Mouse (Mus musculus): ENCODE data around the gene 2310030G06Rik. TPM values are rescaled to one million over a fixed set of nuclear protein-coding genes. Genes with fewer than 3 reads are reported as not detected.
A peak's percentile ranks its signal among the peaks of the same experiment; 100 is the strongest.

Gene 2310030G06Rik
- total RNA-seq, 1 experiment from 2014 or later, result 6.0 TPM

DNA sequence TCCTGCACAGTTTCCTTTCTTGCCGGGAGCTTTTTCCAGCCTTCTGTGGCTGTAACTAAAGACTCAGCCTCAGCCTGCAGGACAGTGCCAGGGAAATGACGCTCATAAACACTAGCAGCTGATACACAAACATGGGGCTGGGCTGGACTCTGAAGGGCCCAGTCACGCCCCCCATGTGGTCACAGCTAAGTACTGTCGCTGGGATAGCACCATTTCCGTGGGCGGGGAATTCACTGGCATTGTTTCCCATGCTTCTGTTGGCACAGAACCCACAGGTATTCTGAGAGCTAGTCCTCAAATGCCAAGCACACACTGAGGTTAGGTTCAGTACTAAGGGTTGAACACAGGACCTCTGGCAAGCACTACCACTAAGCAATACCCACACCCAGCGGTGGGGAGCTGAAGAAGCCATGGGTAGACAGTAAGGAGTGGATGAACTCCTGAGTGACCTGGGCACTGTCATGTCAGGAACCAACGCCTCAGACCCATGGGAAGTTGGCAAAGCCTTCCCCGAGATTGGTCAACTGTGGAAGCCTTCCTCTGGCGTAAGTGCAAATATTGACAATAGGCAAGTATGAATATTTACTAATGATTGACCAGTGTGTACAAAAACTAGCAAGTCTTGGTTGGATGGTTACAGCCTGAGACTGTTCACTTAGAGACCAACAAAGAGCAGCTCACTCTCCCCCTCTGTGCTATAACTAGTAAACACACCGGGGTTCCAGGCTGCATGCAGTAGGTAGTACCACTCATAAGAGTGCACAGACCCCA is 45.2 kb downstream of the 2310030G06Rik start:
- no peak for DNase-seq

DNA sequence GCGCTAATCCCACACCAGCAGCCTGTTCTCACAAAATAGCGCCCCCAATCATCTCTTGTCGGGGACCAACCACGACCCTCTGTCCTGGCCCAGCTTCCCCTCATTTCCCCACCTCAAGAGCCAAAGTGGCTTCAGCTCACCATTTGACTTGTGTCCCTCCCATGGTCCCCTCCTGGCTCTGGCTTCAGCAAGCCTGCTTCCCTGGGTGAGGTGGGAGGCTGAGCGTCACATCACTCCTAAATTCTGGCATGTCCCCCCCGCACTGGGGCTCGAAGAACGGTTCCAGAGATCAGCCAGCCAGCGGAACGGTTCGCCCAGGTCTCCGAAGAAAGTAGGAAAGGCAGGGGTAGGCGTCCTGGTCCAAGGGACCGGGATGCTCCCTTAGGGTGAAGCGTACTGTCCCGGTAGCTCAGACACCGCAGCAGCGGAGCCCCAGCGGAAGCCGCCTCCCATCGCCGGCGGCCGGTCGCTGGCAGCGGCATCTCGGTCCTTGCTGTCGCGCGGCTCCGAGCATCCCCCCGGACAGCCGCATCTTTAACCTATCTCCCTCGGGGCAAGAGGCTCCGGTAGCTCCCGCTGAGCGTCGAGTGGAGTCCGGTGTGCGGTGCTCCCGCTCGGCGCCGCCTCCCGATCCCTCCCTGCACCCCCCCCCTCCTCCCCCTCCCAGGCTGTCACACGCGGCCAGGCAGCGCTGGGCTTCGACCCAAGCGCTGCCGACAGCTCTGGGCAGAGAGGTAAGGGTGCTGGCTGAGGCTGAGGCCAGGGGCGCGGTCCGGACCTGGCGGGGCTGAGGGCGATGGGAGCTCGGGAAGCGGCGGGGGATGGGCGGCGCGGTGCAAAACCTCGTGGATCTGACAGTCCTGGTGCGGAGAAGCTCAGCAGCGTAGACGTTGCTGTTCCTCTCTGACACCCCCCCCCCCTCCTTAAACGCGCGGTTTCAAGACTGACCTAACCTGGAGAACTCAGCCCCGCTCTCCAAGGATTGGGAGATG is 47.6 kb downstream of the 2310030G06Rik start:
- DNase-seq, result peak; percentile 37

DNA sequence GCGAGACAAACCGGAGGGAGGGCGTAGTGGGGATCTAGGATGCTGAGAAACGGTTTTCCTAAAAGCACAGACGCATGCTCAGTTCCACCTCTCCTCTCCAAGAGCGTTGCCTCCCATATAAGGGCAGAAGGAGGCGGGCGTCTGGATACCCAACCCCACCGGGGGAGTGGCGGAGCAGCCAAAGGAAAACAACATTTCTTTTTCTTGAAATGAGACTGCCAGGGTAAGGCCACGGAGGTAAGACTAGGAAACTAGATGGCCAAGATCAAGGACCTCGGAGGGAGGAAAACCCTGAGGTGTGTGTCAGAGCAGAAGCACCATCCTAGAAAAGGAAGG is 48.7 kb downstream of the 2310030G06Rik start:
- peak; percentile 72 for DNase-seq

DNA sequence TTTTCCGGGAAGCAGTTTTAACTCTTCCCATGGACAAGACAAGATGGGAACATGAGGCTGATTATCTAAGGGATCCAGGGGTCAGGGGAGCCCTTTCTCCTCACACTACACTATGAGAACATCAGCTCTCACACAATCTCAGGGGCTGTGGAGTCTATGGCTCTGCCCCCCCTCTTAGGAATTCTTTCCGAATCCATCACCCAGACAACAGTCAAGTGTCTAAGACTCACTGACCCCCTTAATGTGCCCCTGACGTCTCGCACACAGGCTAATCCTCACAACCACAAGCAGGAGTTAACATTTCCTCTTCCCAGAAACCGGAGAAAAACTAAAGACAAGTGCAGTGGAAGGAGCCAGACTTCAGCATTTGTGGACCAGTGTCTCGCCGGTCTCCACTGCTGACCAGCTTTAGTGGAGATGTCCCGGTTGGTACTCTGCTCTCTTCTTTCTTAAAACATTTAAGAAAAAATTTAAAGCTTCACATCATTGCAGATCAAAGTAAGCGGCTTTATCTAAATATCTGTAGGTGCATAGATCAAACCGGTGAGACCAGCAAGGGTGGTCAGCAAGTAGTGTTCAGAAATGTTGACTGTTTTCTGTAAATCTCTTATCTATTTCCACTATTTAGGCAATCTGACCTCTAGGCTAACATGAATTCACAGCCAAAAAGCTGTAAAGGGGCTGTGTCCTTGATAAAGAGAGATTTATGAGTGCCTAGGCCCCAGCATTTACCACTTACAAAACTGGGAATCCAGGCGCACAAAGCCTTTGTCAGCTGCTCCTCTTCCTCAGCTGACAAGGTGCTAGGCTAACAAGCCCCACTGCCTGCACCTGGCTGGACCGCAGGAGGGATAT is 49.3 kb downstream of the 2310030G06Rik start:
- no peak for DNase-seq

DNA sequence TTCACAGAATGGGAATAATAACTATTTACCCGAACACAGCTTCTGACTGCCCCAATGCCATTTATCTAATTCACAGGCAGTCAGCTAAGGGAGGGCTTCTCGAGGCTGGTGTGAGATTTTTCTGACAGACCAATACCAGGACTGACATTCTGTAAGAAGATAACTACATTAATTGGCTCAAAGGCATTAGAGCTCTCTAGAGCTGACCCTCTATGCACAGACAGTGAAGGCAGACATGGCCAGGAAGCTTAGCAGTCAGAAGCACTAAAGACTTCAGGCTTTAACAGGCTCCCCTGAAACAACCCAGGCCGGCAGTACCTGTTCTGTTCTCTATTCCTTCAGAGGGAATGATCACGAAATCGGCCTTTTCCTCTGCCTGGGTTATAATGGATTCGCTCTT is 51.2 kb downstream of the 2310030G06Rik start:
- no peak for DNase-seq

DNA sequence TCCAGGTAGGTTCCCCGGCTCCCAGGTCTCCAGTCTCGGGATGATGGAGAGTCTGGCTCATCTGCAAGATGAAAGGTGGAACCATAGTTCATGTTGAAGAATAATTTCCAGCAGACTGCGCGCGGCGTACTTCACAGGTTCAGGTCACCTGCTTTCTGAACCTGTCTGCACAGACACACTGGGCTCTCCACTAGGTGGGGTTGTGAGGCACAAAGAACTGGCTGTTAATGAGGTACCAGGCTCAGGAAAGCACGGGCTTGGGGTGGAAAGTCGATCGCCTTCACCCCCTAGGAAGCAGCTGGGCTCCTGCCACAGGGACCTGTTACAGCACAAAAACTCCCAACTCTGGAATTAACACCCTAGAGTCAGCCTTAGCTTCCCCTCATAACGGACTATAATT is 52.7 kb downstream of the 2310030G06Rik start:
- DNase-seq, result peak; percentile 8

DNA sequence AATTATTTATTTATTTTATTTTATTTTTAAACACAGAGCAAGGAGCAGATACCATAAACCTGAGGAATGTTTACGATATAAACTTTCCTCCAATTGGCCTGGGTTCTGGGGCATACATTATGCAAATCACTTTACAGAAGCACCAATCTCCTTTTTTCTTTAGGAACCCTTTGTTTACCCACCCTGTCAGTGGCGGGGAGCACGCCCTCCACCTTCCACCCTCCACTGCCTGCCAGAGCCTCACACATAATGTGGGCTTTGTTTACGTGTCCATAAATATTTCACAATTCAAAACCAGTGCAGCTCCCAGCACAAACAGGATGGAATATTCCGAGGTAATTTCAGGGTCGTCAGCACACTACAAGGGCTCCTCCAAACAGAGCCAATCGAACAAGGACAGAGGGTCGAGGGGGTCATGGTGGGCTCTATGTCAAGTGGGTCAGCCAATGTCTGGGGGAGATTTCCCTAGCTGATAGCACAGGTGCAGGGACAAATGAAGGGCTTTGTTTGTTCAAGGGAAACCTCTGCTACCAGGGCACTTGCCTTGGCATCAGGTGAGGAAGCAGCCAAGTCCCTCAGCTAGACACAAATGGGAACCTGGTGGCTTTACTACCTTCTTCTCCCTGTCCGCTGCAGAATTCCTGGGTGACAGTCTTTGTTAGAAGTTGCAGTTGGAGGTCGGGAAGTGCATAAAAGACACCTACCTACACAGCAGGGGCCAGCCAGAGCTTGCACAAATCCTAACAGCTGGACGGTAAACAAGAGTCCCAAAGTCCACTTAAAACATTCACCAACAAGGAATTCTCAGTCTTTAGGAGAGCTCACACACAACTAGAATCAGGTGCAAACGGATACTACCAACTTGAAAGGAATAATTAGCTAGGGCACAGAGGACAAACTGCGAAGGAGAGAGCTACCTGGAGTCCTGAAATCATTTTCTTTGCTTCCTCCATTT is 53.4 kb downstream of the 2310030G06Rik start:
- no peak for DNase-seq

Other genes starting within 250 kb of the 2310030G06Rik start
- gene Pts, start 217.8 kb downstream of the 2310030G06Rik start, total RNA-seq (2021), result 68.9 and 81.6 TPM in 2 replicates
- 3.4 and 5.1 TPM in 2 replicates for gene Il18, start 191.7 kb downstream of the 2310030G06Rik start, total RNA-seq (2021)
- gene Bco2, start 191.4 kb downstream of the 2310030G06Rik start, total RNA-seq (2021), result 4.5 and 4.8 TPM in 2 replicates
- gene Tex12, start 185.2 kb downstream of the 2310030G06Rik start, total RNA-seq (2021), result not detected in 2 replicates
- gene Sdhd, start 142.7 kb downstream of the 2310030G06Rik start, total RNA-seq (2021), result 234 and 247 TPM in 2 replicates
- 189 and 190 TPM in 2 replicates for gene Timm8b, start 142.6 kb downstream of the 2310030G06Rik start, total RNA-seq (2021)
- gene Pih1d2, start 129.2 kb downstream of the 2310030G06Rik start, total RNA-seq (2021), result 2.2 and 5.4 TPM in 2 replicates
- gene Nkapd1, start 129.1 kb downstream of the 2310030G06Rik start, total RNA-seq (2021), result 25.1 and 28.6 TPM in 2 replicates
- gene Dlat, start 86.8 kb downstream of the 2310030G06Rik start, total RNA-seq (2021), result 126 and 129 TPM in 2 replicates
- 8.1 and 8.4 TPM in 2 replicates for gene Dixdc1, start 7.0 kb downstream of the 2310030G06Rik start, total RNA-seq (2021)
- gene Cryab, start 4.8 kb upstream of the 2310030G06Rik start, total RNA-seq (2021), result 21.0 and 21.2 TPM in 2 replicates
- 2.0 and 2.9 TPM in 2 replicates for gene Hspb2, start 5.8 kb upstream of the 2310030G06Rik start, total RNA-seq (2021)
- gene Fdxacb1, start 21.7 kb upstream of the 2310030G06Rik start, total RNA-seq (2021), result 8.2 and 9.0 TPM in 2 replicates
- gene Alg9, start 28.5 kb upstream of the 2310030G06Rik start, total RNA-seq (2021), result 28.8 and 32.7 TPM in 2 replicates
- gene 1110032A03Rik, start 29.0 kb upstream of the 2310030G06Rik start, total RNA-seq (2021), result 36.7 and 44.8 TPM in 2 replicates
- 28.4 and 29.6 TPM in 2 replicates for gene Ppp2r1b, start 98.8 kb upstream of the 2310030G06Rik start, total RNA-seq (2021)

Data from adrenal gland, postnatal 25 days (tissue).